Mouse (Mus musculus): ENCODE data around the gene Rhno1.

GRCm38 (mm10) chr6:128363007-128363825, 505 bp upstream of the Rhno1 start:
- no peak for TF ChIP-seq CTCF (IDR thresholded peaks at IDR 0.05; ENCODE audit: control insufficient read depth, insufficient read depth, insufficient read length)
- TF ChIP-seq MAX (IDR thresholded peaks at IDR 0.05): no peak
- TF ChIP-seq FOSL1 (IDR thresholded peaks at IDR 0.05; ENCODE audit: insufficient read depth, low read length, poor library complexity, severe bottlenecking): no peak
- no peak for TF ChIP-seq CEBPB (IDR thresholded peaks at IDR 0.05; ENCODE audit: low read depth)
- TF ChIP-seq MYOG (IDR thresholded peaks at IDR 0.05; ENCODE audit: control insufficient read depth, extremely low read depth, insufficient read length): no peak

All from C2C12 (cell line).